Mouse (Mus musculus) granulocyte monocyte progenitor cell, adult 5-6 weeks (primary cell): Measurements from ENCODE around the gene Zfp867. TPM values are rescaled to one million over a fixed set of nuclear protein-coding genes. Genes with fewer than 3 reads are reported as not detected.

Experiments used
- ATAC-seq: replicated peaks from 2 replicates; pipeline ENCODE4 v1.8.0; 2016; ENCODE audit warnings: mild to moderate bottlenecking, moderate TSS enrichment, inconsistent platforms; ENCODE audit not compliant: poor library complexity, severe bottlenecking
- total RNA-seq, 2 experiments: library from RNA; stranded (forward) in 1 of 2; stranded (reverse) in 1 of 2; fragments of 200-712, 200-1000 nt in 1 of 2; fragments of >200 nt in 1 of 2; fragmentation: Nextera tagmentation in 1 of 2; gene quantifications; 2 replicates each; pipeline ENCODE4 v1.2.3; 2014 to 2017

The Zfp867 gene
- total RNA-seq (2014; fragmentation: Nextera tagmentation): 2.8 and 3.4 TPM in 2 replicates
- total RNA-seq (2017): 1.5 and 2.9 TPM in 2 replicates

- peak; percentile 93 for ATAC-seq
These were observed at the start of gene Zfp867 for GRCm38 (mm10) chr11:59472326-59472677. TSS of gene Zfp867 (minus strand) at chr11:59472474.

DNA sequence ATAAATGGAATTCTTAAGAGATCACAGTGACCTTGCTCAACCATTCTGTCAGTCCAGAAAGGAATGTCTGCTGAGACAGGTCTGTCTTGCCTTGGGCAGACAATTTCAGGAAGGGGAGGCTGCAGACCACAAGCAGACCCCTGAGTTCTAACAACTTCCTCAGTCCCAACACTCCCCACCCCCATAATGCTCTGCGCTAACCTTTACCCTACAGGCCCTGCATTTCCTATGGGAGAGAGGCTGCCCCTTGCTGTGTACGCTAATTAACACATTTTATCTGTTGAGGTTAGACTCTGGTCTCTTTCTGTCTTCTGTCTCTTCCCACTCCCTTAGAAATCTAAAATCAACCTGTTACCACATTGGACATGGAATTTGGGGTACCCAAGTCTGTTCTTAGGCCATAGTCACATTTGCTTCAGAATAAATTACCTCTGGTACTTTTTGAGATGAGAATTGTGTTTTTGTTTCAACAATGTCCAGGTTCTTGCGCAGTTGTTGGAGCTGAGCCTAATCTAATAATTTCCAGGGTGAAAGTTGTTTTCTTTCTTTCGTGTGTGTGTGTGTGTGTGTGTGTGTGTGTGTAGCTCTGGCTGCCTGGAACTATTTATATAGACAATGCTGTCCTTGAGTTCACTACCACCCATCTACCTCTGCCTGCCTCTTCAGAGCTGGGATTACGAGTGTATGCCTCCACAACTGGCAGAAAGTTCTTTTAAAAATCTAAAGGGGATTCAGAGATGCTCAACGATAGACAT lies 47.6 kb upstream of the Zfp867 start:
- ATAC-seq: no peak

- peak; percentile 37 for ATAC-seq
These were observed 46.0 kb upstream of the Zfp867 start for GRCm38 (mm10) chr11:59518226-59518625.

DNA sequence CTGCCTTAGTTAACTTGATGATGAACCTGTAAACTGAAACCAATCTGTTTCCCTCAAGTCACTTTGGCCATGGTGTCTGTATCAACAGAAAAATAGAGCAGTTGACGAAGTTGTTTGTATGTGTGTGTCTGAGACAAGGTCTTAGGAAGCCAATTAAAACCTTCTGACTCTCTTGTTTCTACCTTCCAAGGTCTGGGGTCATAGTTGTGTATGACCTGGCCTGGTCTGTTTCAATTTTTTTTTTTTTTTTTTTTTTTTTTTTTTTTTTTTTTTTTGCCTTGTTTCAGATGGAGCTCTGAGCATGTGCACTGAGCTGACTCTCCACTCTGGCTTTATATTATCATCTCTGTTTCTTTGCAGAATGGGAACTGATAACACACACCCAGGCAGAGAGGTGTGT lies 45.2 kb upstream of the Zfp867 start:
- no peak for ATAC-seq

GRCm38 (mm10) chr11:59514789-59515188 lies 42.5 kb upstream of the Zfp867 start:
- ATAC-seq: no peak

DNA sequence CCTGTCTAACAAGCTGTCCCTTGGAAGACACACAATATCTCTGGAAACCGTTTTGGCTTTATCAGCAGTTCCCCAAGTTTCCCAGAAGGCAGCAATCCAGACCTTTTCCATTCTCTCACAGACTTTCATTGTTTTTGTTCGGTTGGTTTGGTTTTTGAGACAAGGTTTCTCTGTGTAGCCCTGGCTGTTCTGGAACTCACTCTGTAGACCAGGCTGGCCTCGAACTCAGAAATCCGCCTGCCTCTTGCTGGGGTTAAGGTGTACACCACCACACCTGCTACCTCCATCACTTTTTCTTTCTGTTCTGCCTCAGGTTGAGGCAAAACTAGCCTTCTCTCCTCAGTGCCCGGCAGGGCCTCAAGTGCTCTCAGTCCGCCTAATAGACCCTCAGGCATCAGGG lies 42.1 kb upstream of the Zfp867 start:
- ATAC-seq: no peak

DNA sequence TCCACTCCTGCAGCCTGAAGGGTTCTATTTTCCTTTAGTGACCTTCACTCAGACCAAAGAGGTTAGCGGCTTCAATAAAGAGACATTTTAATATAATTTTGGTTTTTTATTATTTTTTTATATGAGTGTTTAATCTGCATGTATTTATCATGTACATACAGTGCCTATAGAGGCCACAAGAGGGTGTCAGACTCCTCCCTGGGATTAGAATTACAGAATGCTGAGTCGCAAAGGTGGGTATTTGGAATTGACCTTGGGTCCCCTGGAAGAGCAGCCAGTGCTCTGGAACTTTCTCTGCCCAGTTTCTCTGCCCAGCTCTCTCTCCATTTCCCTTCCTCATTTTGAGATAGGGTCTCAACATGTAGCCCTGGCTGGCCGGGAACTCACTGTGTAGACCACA lies 41.3 kb upstream of the Zfp867 start:
- ATAC-seq: no peak

DNA sequence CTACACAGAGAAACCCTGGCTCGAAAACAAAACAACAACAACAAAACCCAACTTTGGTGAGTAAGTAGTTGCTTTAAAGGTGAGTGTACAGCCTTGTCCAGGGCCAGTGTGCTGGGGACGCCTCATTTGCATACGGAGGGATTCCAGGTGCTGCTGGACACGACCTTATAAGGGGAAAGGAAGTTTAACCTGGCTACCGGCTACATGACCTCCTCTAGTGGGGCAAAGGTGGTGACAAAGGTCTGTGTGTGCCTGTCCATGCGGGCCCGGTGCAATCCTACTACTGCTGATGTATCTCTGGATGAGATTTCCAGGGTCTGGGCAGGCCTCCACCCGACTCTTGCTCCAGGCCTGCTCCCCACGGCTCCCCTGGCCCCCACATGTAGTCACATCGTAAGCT lies 40.5 kb upstream of the Zfp867 start:
- ATAC-seq: no peak

- no peak for ATAC-seq
These were observed 39.3 kb upstream of the Zfp867 start for GRCm38 (mm10) chr11:59511558-59511957.

- ATAC-seq: no peak
These were observed 34.4 kb upstream of the Zfp867 start for GRCm38 (mm10) chr11:59506713-59507074.

DNA sequence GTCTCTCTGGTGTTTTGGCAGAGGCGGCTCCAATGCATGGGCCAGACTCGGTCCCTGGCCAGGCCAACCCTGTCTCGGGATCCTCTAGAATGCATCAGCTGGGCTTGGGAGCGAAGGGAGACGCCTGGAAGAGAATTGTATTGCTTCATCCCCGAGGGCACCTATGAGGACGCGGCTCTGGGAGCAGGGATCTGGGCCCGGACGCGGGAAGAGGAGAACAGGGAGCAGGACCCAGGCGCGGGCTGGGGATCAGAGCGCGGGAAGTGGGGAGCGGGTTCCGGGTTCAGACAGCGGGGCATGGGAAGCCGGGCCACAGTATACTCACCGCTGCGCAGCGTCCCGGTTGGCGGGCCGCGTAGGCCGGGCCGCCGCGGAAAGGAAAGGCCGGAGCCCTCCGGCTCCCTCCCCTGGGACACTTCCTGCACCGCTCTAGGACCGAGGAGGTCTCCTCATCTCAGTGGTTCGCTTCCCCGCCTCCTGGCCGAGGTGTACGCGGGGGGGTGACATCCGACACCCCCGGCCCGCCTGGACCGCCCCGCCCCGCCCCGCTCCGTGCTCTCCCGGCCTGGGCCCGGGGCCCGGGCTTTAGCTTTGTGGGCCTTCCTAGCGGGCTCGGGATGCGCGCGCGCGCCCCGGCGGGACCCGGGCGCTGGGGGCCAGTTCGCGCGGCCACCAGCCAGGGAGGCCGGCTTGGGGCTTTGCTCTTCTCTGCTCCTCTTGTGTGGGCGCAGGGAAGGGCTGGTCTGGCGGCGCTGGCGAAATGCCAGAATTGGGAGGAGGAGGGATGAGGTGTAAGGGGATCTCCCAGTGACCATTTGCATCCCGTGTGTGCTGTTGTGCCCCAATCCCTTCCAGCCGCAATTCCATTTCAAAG lies 33.8 kb upstream of the Zfp867 start:
- ATAC-seq: peak; percentile 65

DNA sequence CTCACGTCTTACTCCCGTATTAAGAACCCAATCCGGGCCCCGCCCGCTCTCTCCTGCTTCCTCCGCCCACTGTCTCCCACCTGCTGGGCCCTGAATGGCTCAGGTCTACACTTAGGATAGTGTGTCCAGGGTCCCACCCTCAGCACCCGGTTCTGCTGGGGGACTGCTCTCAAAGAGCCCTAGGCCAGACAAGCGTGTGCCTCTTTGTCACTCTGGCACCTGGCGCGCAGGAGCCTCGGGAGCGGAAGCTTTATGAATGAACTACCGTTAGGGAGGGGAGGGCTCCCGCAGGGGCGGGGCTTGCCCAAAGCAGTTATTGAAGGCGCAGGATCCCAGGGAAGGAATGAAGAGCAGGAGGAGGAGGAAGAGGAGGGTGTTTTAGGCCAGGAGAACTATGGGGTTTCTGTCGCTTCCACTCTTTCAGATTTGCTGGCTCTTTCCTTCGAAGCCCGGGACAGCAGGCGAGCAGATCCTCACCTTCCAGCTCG lies 33.1 kb upstream of the Zfp867 start:
- ATAC-seq: peak; percentile 69

DNA sequence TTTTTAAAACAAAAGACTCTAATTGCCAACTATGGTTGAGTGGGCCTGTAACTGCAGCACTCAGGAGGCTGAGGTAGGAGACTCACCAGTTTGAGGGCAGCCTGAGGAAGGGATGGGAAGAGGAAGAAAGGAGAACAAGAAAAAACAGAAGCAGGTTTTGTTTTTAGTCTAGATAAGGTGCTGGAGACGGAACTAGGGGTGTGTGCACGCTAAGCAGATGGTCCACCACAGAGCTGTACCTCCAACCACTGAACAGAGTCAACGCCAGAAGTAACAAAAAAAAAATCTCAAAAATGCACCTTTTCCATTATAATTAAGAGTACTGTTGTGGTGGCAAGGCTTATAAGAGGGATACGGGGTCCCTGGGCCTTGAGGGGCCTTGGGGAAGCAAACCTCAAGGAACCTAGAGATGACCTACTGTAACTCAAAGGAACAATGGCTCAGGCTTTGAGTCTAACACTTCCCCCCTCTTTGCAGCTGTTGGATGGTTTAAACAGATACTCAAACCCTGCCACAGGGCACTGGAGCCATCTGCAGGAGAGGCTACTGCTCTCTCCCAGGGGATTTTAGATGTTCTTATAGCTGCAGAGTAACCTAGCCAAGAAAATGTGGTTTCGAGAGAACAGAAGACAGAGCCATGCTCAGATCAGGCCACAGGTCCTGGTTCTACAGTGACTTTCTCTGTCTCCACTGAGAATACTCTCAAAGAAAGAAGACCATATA lies 29.9 kb upstream of the Zfp867 start:
- ATAC-seq: no peak

GRCm38 (mm10) chr11:59497747-59498146 lies 25.5 kb upstream of the Zfp867 start:
- ATAC-seq: no peak

DNA sequence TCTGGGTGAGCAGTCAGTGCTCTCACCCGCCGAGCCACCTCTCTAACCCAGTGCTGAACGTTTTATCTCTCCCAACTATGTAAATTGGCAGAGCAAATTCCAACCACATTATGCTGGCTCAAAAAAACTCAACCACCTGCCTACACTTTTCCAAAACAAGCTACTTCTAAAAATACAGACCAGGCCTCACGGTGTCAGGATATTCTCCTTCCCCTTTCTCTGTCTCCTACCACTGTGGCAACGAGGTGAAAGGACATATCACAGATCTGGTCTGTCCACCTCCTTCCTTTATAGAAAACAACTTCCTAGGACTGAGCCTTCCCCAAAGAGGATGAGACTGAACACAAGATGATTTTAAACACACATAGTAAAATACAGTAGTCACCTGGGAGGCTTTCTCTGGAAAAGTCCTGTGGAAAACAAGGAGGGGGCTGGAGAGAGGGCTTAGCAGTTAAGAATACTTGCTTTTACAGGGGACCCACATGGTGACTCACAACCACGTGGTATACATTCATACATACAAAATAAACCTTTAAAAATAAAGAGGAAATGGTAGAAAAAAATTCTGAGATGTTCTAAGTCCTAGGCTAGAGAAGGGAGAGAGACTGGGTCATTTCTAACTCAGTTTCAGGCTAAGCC lies 24.5 kb upstream of the Zfp867 start:
- no peak for ATAC-seq

DNA sequence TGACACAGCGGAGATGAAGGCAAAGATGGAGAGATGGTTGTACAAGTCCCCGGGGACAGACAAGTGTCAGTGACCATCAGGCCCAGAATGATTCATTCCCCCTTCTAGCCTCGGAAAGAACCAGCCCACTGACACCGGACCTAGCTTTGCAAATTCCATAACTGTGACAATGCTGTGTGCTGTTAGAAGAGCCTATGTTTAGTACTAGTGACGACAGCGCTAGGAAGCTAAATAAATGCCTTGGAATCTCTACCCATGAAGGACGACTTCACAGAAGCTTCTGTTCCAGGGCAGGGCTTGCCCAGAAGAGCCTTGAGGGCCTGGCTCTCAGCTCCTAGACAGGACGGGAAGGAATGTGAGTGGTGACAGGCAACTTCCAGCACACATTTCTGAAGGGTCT lies 13.9 kb upstream of the Zfp867 start:
- no peak for ATAC-seq

DNA sequence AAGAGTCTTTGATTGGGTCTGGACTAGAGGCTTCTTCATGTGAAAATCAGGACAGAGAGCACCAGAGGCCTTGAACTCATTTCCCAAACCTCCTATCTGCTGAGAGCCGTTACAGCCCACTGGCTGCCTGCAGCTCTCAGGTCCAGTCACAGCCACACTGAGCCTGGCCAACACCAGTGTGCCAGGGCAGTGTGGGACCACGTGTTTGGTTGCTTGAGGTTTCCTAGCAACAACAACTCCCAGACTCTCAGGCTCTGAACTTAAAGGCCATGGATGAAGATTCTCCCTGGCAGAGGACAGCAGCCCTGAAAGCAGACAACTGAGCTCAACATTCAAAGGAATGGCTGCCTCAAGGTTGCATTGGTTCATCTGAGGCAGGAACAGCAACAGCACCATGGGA lies 13.4 kb upstream of the Zfp867 start:
- no peak for ATAC-seq

GRCm38 (mm10) chr11:59483212-59483611 lies 10.9 kb upstream of the Zfp867 start:
- ATAC-seq: peak; percentile 53; the same call in 1 of the 2 replicates

- no peak for ATAC-seq
These were observed 5.0 kb upstream of the Zfp867 start for GRCm38 (mm10) chr11:59477240-59477639.
